Mouse (Mus musculus) kidney, postnatal 0 days (tissue): Measurements from ENCODE around the gene Frmd6. TPM values are rescaled to one million over a fixed set of nuclear protein-coding genes. Genes with fewer than 3 reads are reported as not detected.

Source experiments
- ATAC-seq: fragments of 200-750 bp; cut with Nextera tagmentation; replicated peaks from 2 replicates; pipeline ENCODE4 v1.8.0; 2017; ENCODE audit warnings: low read depth, moderate number of reproducible peaks, moderate TSS enrichment, moderate library complexity; ENCODE audit not compliant: low FRiP score
- DNase-seq: peaks from one replicate; pipeline ENCODE4 v3.0.0-alpha.2; 2016; ENCODE audit warnings: low spot score
- H3K27ac ChIP-seq: fragments of 300-500 bp; sonication (generic); 2 replicates; pipeline ENCODE4 v1.5.1; 2014; ENCODE audit warnings: mild to moderate bottlenecking
- H3K27me3 ChIP-seq: fragments of 300-500 bp; sonication (generic); 2 replicates; pipeline ENCODE4 v1.6.1; 2014; ENCODE audit warnings: low read length, mixed read lengths; ENCODE audit not compliant: insufficient read depth
- H3K36me3 ChIP-seq: fragments of 300-500 bp; sonication (generic); 2 replicates; pipeline ENCODE4 v1.6.1; 2014; ENCODE audit warnings: low read length, mixed read lengths; ENCODE audit not compliant: insufficient read depth
- H3K4me1 ChIP-seq: fragments of 300-500 bp; sonication (generic); replicated peaks from 2 replicates; pipeline ENCODE4 v1.6.1; 2014; ENCODE audit warnings: antibody characterized with exemption, low read length, mixed read lengths; ENCODE audit not compliant: insufficient read depth
- H3K4me2 ChIP-seq: fragments of 300-500 bp; sonication (generic); 2 replicates; pipeline ENCODE4 v1.6.1; 2014; ENCODE audit warnings: mild to moderate bottlenecking, low read length, moderate library complexity, mixed read lengths
- H3K4me3 ChIP-seq: fragments of 300-500 bp; sonication (generic); replicated peaks from 2 replicates; pipeline ENCODE4 v1.5.1; 2014; ENCODE audit warnings: low read depth, low read length
- H3K9ac ChIP-seq: fragments of 300-500 bp; sonication (generic); 2 replicates; pipeline ENCODE4 v1.6.1; 2014; ENCODE audit warnings: low read depth, low read length
- H3K9me3 ChIP-seq: fragments of 300-500 bp; sonication (generic); replicated peaks from 2 replicates; pipeline ENCODE4 v1.6.1; 2016; ENCODE audit warnings: low read length, inconsistent platforms, mixed read lengths
- CTCF ChIP-seq: IDR thresholded peaks from 2 replicates; pipeline ENCODE4 v1.5.1; 2016; ENCODE audit warnings: antibody characterized with exemption, low read depth, mild to moderate bottlenecking, moderate library complexity
- WGBS: fragments of 180-500 bp; shearing (Covaris S2); extraction: QIAGEN DNeasy Blood & Tissue Kit; methylation state at CpG from one replicate; pipeline ENCODE4 v1.1.7; 2014; 5-methylcytosine and 5-hydroxymethylcytosine counted together
- polyA plus RNA-seq: library from polyadenylated mRNA; unstranded; fragments of >200 nt; fragmentation: Nextera tagmentation; extraction: Ambion mirVana; gene quantifications from 2 replicates; pipeline ENCODE4 v1.2.1, GENCODE M21; 2015

Frmd6 gene
- 14.6 and 16.3 TPM in 2 replicates for polyA plus RNA-seq

DNA sequence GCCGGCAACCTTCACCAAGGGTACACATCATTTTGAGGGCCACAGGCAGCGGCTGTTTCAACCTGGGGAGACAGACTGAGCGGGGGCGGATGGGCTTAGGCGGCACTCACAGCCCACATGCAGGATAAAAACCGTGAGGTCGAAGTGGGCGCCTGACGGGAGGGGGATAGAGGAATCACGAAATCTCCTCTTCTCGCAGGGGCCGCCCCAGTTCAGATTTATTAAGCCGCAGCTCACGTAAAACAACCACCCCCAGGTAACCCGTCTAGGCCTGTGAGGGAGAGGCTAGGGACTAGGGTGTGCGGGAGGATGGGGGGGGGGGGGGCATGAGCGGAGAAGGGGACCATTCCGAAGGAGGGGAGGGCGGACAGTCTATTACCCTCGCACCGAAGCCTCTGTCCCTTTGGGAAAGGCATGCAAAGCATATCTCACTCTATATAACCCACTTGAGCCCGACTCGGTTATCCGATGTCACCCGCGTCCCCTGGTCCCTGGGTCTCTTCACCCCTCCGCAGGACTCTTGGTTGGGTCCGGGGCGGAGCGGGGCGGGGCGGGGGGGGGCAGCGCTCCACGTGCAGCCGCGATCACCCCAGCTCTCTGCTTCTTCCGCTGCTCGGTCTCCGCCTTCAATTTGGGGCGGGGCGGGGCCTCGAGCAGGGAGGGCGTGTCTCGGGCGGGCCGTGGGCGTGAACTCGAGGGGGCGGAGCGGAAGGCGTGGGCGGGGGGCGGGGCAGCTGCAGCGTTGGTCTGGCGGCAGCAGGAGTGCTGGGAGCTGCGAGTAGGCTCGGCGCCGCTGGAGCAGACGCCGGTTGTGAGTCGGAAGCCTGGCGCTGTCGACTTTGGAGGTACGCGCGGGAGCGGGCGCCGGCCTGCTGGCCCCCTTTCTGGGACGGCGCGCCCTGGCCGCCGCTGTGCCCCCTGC, at the start of gene Frmd6:
Frmd6 (plus strand) TSS at position 786 of the 922 bp plus-strand sequence.
- peak within 1 kb of the TSS; percentile 97 for H3K27ac ChIP-seq
- no peaks in the 10 kb centered on the region for H3K9me3 ChIP-seq
- H3K4me2 ChIP-seq: peak within 1 kb of the TSS; percentile 84
- H3K4me3 ChIP-seq: peak within 1 kb of the TSS; percentile 80
- WGBS: under 1% methylated on average over 67 of the region's 75 CpGs
- TF ChIP-seq CTCF: peak; percentile 70
- 0 out of 2 replicates have a peak, but pooled peaks cover 3% of the 10 kb centered on the region for H3K4me1 ChIP-seq
- DNase-seq: peak; percentile 95
- ATAC-seq: peak; percentile 94
- H3K27me3 ChIP-seq: no peaks in the 10 kb centered on the region
- no peaks in the 10 kb centered on the region for H3K36me3 ChIP-seq
- peak within 1 kb of the TSS; percentile 90 for H3K9ac ChIP-seq

DNA sequence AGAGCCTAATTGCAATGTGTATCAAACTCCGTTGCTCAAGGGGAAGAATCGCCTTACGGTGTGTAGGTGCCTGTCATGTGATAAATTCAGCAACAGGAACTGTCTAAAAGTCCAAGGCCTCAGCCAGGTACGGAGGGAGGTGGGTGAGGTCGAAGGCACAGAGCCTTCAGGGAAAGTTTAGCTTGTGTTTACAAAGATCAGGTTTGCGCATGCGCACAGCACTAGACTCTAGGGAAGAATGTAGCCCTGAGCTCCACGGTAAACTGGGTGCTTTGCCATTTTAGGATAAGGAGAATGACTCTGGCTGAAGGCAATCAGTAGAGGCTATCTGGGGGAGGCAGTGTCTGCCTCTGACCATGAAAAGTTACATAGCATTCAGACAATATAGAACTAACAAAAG, 49.7 kb upstream of the Frmd6 start:
- Histone ChIP-seq H3K27me3 (no peaks in the 10 kb centered on the region), H3K9me3 (no peaks in the 10 kb centered on the region), H3K36me3 (no peaks in the 10 kb centered on the region), H3K9ac (no peak overlapping the region), H3K27ac (no peak overlapping the region), H3K4me2 (no peak overlapping the region), H3K4me1 (no peaks in the 10 kb centered on the region), H3K4me3 (no peak overlapping the region)
- WGBS: 84% methylated on average over 8 of the region's 8 CpGs
- DNase-seq (no peak), ATAC-seq (no peak)
- TF ChIP-seq CTCF: no peak

- Histone ChIP-seq H3K27me3 (no peaks in the 10 kb centered on the region), H3K36me3 (no peaks in the 10 kb centered on the region), H3K4me3 (no peak overlapping the region), H3K9me3 (no peaks in the 10 kb centered on the region), H3K27ac (no peak overlapping the region), H3K9ac (no peak overlapping the region), H3K4me2 (no peak overlapping the region), H3K4me1 (no peaks in the 10 kb centered on the region)
- TF ChIP-seq CTCF: no peak
- WGBS: 54% methylated on average over 12 of the region's 12 CpGs
- no peak for DNase-seq
- no peak for ATAC-seq
These were observed 48.6 kb upstream of the Frmd6 start for GRCm38 (mm10) chr12:70776683-70777082.

GRCm38 (mm10) chr12:70777466-70777865, 47.8 kb upstream of the Frmd6 start:
- whole genome bisulfite sequencing: 71% methylated on average over 5 of the region's 5 CpGs
- Histone ChIP-seq H3K4me3 (no peak overlapping the region), H3K4me2 (no peak overlapping the region), H3K27me3 (no peaks in the 10 kb centered on the region), H3K9ac (no peak overlapping the region), H3K4me1 (no peaks in the 10 kb centered on the region), H3K27ac (no peak overlapping the region), H3K9me3 (no peaks in the 10 kb centered on the region), H3K36me3 (no peaks in the 10 kb centered on the region)
- ATAC-seq (no peak), DNase-seq (no peak)
- no peak for TF ChIP-seq CTCF

DNA sequence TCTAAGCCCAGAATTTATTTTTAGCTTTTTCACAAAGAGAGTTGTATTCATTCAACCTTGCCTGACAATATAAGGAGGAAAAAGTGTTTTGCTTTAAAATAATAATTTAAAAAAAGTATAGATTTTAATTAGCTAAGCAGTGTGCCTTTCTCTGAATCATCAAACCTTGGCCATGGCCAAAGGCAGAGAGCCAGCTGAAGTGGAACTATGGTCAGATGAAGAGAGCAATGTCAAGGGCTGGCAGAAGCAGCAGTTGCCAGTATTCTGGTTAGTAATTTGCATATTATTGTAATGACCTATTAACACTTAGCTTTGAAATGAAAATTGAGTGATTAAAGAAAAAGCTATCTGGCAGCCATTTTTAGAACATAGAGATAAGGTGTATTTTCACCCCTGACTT, 47.4 kb upstream of the Frmd6 start:
- Histone ChIP-seq H3K4me2 (no peak overlapping the region), H3K9me3 (no peaks in the 10 kb centered on the region), H3K27me3 (no peaks in the 10 kb centered on the region), H3K36me3 (no peaks in the 10 kb centered on the region), H3K27ac (no peak overlapping the region), H3K9ac (no peak overlapping the region), H3K4me1 (no peaks in the 10 kb centered on the region), H3K4me3 (no peak overlapping the region)
- TF ChIP-seq CTCF: no peak
- ATAC-seq (no peak), DNase-seq (no peak)

DNA sequence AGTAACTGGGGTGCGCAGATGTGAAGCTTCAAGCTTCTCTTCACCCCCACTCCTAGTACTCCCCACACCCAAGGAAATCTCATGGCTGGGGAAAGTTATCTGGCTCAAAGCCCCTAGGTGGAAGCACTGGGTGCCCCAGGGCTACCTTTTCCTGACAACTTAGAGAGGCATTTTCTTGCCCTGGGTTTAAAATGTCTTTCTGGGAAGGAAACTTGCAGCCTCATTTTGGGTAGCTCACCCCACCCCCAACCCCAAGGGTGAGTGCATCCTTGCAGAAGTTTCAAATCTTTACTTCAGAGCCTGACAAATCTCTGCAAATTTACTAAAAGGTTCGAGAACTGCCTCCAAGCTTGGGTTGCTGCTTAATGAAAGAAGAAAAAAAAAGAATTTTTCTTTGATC, 47.0 kb upstream of the Frmd6 start:
- no peak for DNase-seq
- Histone ChIP-seq H3K4me1 (no peaks in the 10 kb centered on the region), H3K9ac (no peak overlapping the region), H3K9me3 (no peaks in the 10 kb centered on the region), H3K27ac (no peak overlapping the region), H3K4me3 (no peak overlapping the region), H3K4me2 (no peak overlapping the region), H3K27me3 (no peaks in the 10 kb centered on the region), H3K36me3 (no peaks in the 10 kb centered on the region)
- ATAC-seq: no peak
- TF ChIP-seq CTCF: no peak
- 70% methylated on average over 2 of the region's 2 CpGs for WGBS
